Mouse (Mus musculus) embryonic facial prominence, embryonic 11.5 days (tissue): Measurements from ENCODE around the gene Nipbl. TPM values are rescaled to one million over a fixed set of nuclear protein-coding genes. Genes with fewer than 3 reads are reported as not detected.

Source experiments
- polyA plus RNA-seq: library from polyadenylated mRNA; unstranded; fragments of >200 nt; fragmentation: Nextera tagmentation; extraction: Ambion mirVana; gene quantifications from 2 replicates; pipeline ENCODE4 v1.2.1, GENCODE M21; 2014

Gene Nipbl
- polyA plus RNA-seq, 1 experiment from 2014 or later, result 23.5 TPM

Other genes with a start within 250 kb of the Nipbl start
- not detected in 2 replicates for gene Gm2310, start 75.5 kb upstream of the Nipbl start, polyA plus RNA-seq